Mouse (Mus musculus) E14TG2a.4 (cell line): ENCODE measurements at regions not wholly inside any gene's neighbourhood (a gene's known extent, or its start where the extent isn't known, plus 50 kb on each side); places are given as distances from the start of the nearest gene placed in this dataset.

ENCODE experiments used
- CTCF ChIP-seq: conservative IDR thresholded peaks from 2 replicates; pipeline ENCODE4 v1.5.1; 2014; ENCODE audit warnings: low read length
- NANOG ChIP-seq: IDR thresholded peaks from 2 replicates; pipeline ENCODE4 v1.6.1; 2014; ENCODE audit warnings: borderline replicate concordance, low read length, mixed read lengths

GRCm38 (mm10) chr1:122454881-122455280 is 887.1 kb upstream of the Ddx18 start:
- TF ChIP-seq CTCF (no peak), NANOG (no peak)
